Mouse (Mus musculus): ENCODE data around the gene Ces1g.

- no peak for TF ChIP-seq CTCF (conservative IDR thresholded peaks at IDR 0.05 in 1 of 2, IDR thresholded peaks at IDR 0.05 in 1 of 2; ENCODE audit: low read depth in 2 of 2, low read length in 2 of 2)
- TF ChIP-seq POLR2AphosphoS2 (IDR thresholded peaks at IDR 0.05; ENCODE audit: low read depth, low read length), result no peak
- no peak for TF ChIP-seq MAZ (IDR thresholded peaks at IDR 0.05; ENCODE audit: low read depth, low read length)
- no peak for TF ChIP-seq EP300 (IDR thresholded peaks at IDR 0.05; ENCODE audit: low read length)
- TF ChIP-seq USF1 (IDR thresholded peaks at IDR 0.05; ENCODE audit: low read depth, low read length), result no peak
- TF ChIP-seq UBTF (IDR thresholded peaks at IDR 0.05; ENCODE audit: low read depth, low read length), result no peak
- no peak for TF ChIP-seq POLR2A (IDR thresholded peaks at IDR 0.05; ENCODE audit: low read depth, low read length)
- TF ChIP-seq RCOR1 (conservative IDR thresholded peaks at IDR 0.05; ENCODE audit: low read depth, low read length), result no peak
- no peak for TF ChIP-seq JUND (conservative IDR thresholded peaks at IDR 0.05; ENCODE audit: low read depth, low read length)
- TF ChIP-seq ZKSCAN1 (IDR thresholded peaks at IDR 0.05; ENCODE audit: borderline replicate concordance, low read depth, low read length), result no peak
- no peak for TF ChIP-seq JUN (IDR thresholded peaks at IDR 0.05; ENCODE audit: insufficient read depth, low read depth, low read length)
Measured at GRCm38 (mm10) chr8:93325123-93325522, 12.0 kb downstream of the Ces1g start.

All from CH12.LX (cell line).